Mouse (Mus musculus): ENCODE measurements around the gene Eml1.
A peak's percentile ranks its signal among the peaks of the same experiment; 100 is the strongest.

Eml1 gene

DNA sequence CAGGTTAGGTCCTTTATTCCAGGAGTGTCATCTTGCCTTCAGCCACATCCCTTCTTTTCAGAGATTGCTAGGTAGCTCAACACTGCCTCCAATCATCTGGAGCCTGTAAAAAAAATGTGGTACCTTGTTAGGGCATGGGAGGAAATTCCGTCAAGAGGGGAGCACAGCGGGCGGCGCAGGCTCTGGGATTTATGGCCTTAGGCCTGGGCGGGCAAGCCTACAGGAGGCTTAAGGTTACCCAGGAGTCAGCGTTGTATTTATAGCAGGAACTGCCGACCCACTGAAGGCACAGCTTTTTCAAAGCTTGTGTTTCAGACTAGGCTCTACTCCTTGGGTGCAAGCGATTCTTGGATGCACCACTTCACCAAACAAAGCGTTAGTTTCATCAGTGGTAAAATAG lies 2.9 kb downstream of the Eml1 start:
- no peak for DNase-seq (ENCODE audit: low spot score)

DNA sequence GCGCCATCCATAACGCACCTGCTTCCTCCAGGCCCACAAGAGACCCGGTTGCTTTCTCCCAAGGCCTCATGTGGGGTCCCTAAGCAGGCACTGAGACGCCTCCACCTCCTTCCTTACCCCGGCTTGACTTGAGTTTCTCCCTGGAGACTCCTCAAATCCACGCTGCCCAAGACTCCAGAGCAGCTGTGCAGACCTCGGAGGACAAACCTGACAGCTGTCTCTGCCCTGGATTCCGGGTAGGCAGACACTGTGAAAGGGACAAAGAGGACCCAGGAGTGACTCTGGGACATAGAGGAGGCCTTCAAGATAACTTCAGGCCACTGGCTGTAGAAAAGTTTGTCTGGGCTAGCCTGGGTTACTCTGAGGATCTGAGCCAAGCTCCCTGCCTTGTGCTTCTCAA lies 3.9 kb downstream of the Eml1 start:
- no peak for DNase-seq (ENCODE audit: low spot score)

DNA sequence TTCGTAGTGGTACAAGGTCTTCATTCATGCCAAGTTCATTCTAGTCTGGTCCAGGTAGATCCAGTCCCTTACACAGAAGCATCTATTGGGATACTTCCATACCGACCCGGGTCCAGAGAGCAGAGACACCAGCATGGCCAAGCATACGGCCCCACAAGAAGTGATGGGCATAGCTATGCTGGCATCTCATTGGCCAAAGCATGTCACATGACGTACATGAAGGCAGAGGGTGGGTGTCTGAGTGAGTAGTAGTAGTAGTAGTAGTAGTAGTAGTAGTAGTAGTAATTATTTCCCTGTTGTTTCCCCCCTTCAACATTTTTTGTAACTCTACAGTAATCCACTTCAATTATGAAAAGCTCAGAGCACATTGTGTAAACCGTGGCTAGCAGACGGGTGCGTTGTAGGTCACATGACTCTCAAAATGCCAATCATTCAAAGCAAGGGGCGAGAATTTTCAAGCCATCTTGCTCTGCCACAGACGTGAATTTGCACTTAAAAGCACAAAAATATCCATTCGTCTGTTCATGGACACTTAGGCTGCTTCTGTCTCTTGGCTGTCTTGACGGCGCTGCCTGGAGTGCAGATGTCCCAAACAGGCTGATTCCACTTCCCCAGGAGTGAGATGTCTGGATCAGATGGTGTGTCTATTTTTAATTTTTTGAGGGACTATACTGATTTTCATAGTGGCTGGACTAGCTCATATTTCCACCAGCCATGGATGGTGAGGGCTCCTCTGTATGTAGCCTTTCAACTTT lies 7.8 kb downstream of the Eml1 start:
- DNase-seq (ENCODE audit: low spot score) = no peak

- DNase-seq (ENCODE audit: low spot score) = no peak
Observed at GRCm38 (mm10) chr12:108386476-108387232, 15.9 kb downstream of the Eml1 start.

- DNase-seq (ENCODE audit: low spot score) = no peak
Observed at GRCm38 (mm10) chr12:108389718-108390117, 19.0 kb downstream of the Eml1 start.

- DNase-seq (ENCODE audit: low spot score) = no peak
Observed at GRCm38 (mm10) chr12:108392254-108393044, 21.7 kb downstream of the Eml1 start.

DNA sequence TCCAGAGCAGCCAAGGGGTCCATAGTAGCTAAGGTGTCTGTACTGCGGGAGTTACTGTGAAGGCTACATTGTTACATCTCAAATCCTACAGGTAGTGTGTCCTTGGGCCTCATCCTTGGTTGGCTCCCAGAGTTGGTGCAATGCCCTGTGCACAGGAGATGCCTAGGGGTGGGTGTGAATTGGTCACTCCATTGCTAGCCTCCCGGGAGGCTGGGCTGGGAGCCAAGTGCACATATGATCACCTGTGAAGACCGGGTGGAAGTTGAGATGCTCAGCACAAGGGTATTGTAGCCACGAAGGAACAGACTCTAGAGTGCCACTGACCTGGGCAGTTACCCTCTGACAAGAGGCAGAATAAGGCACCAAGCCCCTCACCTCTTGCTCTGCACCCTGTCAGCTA lies 22.3 kb downstream of the Eml1 start:
- no peak for DNase-seq (ENCODE audit: low spot score)

- DNase-seq (ENCODE audit: low spot score) = peak; percentile 79
Observed at GRCm38 (mm10) chr12:108393637-108394036, 22.9 kb downstream of the Eml1 start.

DNA sequence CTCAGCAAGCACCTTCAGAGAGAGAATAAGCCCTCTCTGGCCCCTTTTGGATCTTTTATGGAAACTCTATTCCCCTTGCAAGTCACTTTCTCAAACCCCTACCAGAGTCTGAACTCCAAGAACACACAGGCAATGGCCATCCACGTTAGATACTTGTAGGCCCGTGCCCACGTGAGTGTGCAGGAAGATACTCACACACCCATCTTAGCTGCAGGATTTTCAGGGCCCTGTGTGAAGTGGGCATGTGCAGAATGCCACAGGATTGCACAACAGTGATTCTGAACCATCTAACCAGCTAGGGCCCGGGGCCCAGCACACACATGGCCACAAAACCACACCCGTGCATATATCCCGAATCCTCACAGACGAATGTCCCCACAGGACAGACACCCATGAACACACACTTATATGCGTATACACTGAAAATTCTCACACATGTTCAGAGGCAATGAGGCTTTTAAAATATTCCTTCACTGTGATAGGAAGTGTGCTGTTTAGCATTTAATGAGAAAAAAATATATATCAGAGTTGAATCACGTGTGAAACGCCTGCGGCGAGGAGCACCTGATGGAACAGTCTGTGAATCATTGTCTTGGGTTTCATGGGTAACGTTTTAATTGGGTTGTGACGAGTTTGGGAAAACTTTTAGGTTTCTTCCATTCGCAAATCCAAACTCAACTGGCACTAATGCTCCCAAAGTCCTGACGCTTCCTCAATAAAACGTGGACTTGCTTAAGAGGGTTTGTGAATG lies 24.0 kb downstream of the Eml1 start:
- no peak for DNase-seq (ENCODE audit: low spot score)

DNA sequence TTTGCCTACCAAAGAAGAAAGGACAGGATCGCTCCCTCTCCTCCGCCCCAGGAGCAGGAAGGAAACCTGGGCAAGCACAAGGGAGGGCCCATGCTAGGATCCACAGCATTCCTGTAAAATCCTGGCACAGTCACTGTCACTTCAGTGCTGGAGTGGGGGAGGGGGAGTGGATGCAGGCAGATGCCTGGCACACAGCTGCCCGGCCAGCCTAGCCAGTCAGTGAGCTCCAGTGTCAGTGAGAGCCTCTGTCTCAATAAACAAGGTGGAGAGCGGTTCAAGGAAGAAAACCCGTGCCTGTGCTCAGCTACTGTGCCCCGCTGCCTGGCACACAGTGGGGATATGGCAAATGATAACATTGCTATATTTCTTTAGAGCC lies 24.5 kb downstream of the Eml1 start:
- DNase-seq (ENCODE audit: low spot score) = no peak

DNA sequence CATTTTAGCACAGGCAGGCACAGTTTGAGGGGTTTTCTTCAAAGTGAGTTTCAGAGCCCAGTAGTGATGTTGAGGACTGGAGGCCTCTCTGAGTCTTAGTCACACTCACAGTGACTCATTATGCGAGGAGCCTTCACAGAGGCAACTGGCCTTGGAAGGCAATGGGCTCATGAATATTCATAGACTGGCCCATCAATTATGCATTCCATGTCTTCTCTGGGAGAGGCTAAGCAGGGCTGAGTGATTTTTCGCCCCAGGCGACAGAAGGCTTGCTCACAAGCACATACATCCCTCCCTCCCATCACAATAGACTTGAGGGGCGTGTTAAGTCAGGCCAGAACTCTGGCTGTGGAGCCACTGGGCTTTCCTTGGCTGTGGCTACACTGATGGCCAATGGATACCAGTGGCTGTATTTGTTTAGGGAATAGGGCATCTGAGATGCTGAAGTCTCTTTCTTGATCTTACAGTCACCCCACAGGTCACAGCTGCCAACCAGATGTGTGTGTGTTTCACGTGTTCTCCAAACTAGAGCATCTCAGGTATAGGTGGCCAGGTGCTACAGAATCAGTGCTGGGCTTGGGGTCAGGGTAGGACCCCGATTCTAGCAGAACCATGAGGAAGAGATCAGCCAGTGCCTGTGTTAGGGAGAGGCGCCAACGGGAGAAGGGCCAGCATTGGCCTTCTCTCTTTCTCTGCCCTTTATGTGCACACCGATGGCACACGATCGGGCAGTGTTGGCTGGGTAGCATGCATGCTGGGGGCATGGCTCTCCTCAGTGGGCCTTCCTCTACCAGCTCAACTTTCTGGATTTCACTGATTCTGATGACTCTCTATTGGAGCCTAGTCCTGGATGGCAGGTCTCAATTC lies 25.6 kb downstream of the Eml1 start:
- no peak for DNase-seq (ENCODE audit: low spot score)

GRCm38 (mm10) chr12:108398681-108399080 lies 27.9 kb downstream of the Eml1 start:
- no peak for DNase-seq (ENCODE audit: low spot score)

- no peak for DNase-seq (ENCODE audit: low spot score)
Observed at GRCm38 (mm10) chr12:108399191-108399590, 28.4 kb downstream of the Eml1 start.

GRCm38 (mm10) chr12:108400951-108401350 lies 30.2 kb downstream of the Eml1 start:
- DNase-seq (ENCODE audit: low spot score) = no peak

- peak; percentile 28 for DNase-seq (ENCODE audit: low spot score)
Observed at GRCm38 (mm10) chr12:108403957-108404356, 33.2 kb downstream of the Eml1 start.

GRCm38 (mm10) chr12:108409100-108409499 lies 38.3 kb downstream of the Eml1 start:
- DNase-seq (ENCODE audit: low spot score) = no peak

- no peak for DNase-seq (ENCODE audit: low spot score)
Observed at GRCm38 (mm10) chr12:108410416-108411208, 39.9 kb downstream of the Eml1 start.

- DNase-seq (ENCODE audit: low spot score) = no peak
Observed at GRCm38 (mm10) chr12:108414932-108415331, 44.2 kb downstream of the Eml1 start.

GRCm38 (mm10) chr12:108419570-108419969 lies 48.8 kb downstream of the Eml1 start:
- DNase-seq (ENCODE audit: low spot score) = no peak

DNA sequence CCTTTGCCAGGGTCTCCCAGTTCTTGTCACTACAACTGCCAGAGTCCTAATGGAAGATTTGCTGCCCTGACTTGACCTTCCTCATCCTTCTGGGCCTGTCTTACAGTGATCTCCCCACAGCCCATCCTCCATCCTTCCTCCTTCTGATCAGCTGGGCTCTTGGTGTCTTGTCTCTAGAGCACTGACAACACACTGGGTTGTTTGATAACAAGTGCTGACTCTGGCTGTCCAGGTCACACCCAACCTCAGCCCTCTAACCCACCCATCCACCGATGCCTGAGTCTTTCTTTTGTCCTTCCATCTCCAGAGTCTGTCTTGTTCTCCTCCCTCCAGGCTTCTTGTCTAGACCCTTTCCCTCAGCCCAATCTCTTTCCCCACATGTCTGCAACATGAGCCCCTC lies 50.7 kb downstream of the Eml1 start:
- DNase-seq (ENCODE audit: low spot score) = no peak
